Mouse (Mus musculus) c-Kit-positive CD71-positive TER-119-negative erythroid progenitor cells, embryonic 14.5 days (primary cell): ENCODE measurements around the gene Ehd3.
"Not testable (repeated sequence)": the region's sequence is repeated elsewhere in the genome, so short reads cannot be mapped to it uniquely, and the experiment has no call there.

Source experiments
- DNase-seq: peaks from one replicate; pipeline ENCODE4 v3.0.0-alpha.2; 2013; ENCODE audit warnings: low read depth

Ehd3 gene

GRCm38 (mm10) chr17:73826106-73826505 is 22.2 kb downstream of the Ehd3 start:
- no peak for DNase-seq

GRCm38 (mm10) chr17:73827446-73827845 is 23.5 kb downstream of the Ehd3 start:
- no peak for DNase-seq

- DNase-seq = no peak
Observed at GRCm38 (mm10) chr17:73830511-73830910, 26.6 kb downstream of the Ehd3 start.

GRCm38 (mm10) chr17:73831427-73831826 is 27.5 kb downstream of the Ehd3 start:
- no peak for DNase-seq

- no peak for DNase-seq
Observed at GRCm38 (mm10) chr17:73832901-73833300, 29.0 kb downstream of the Ehd3 start.

- no peak for DNase-seq
Observed at GRCm38 (mm10) chr17:73833474-73833873, 29.5 kb downstream of the Ehd3 start.

GRCm38 (mm10) chr17:73836601-73837000 is 32.7 kb downstream of the Ehd3 start:
- no peak for DNase-seq

GRCm38 (mm10) chr17:73837244-73837643 is 33.3 kb downstream of the Ehd3 start:
- DNase-seq = no peak

- no peak for DNase-seq
Observed at GRCm38 (mm10) chr17:73839086-73839835, 35.3 kb downstream of the Ehd3 start.

- DNase-seq = not testable (repeated sequence)
Observed at GRCm38 (mm10) chr17:73839876-73840275, 35.9 kb downstream of the Ehd3 start.

- no peak for DNase-seq
Observed at GRCm38 (mm10) chr17:73842963-73843362, 39.0 kb downstream of the Ehd3 start.

- no peak for DNase-seq
Observed at GRCm38 (mm10) chr17:73845632-73846031, 41.7 kb downstream of the Ehd3 start.

- DNase-seq = no peak
Observed at GRCm38 (mm10) chr17:73847399-73847798, 43.5 kb downstream of the Ehd3 start.

GRCm38 (mm10) chr17:73853041-73853440 is 49.1 kb downstream of the Ehd3 start:
- no peak for DNase-seq

GRCm38 (mm10) chr17:73853717-73854116 is 49.8 kb downstream of the Ehd3 start:
- no peak for DNase-seq

- no peak for DNase-seq
Observed at GRCm38 (mm10) chr17:73869008-73869685, 65.2 kb downstream of the Ehd3 start.

GRCm38 (mm10) chr17:73870956-73871605 is 67.1 kb downstream of the Ehd3 start:
- DNase-seq = no peak

GRCm38 (mm10) chr17:73875268-73875667 is 71.3 kb downstream of the Ehd3 start:
- no peak for DNase-seq

- no peak for DNase-seq
Observed at GRCm38 (mm10) chr17:73875674-73876073, 71.7 kb downstream of the Ehd3 start.

- no peak for DNase-seq
Observed at GRCm38 (mm10) chr17:73879262-73879916, 75.5 kb downstream of the Ehd3 start.

- DNase-seq = no peak
Observed at GRCm38 (mm10) chr17:73880286-73880685, 76.4 kb downstream of the Ehd3 start.

GRCm38 (mm10) chr17:73881295-73881694 is 77.4 kb downstream of the Ehd3 start:
- DNase-seq = no peak
